Mouse (Mus musculus) heart, postnatal 0 days (tissue): ENCODE results near the gene Slfn9.

ENCODE experiments used
- CTCF ChIP-seq: IDR thresholded peaks from 2 replicates; pipeline ENCODE4 v1.5.1; 2016; ENCODE audit warnings: antibody characterized with exemption, control low read depth, low read depth
- EP300 ChIP-seq: IDR thresholded peaks from 2 replicates; pipeline ENCODE4 v1.6.1; 2016; ENCODE audit warnings: antibody characterized with exemption, low read depth

- TF ChIP-seq CTCF (no peak), EP300 (no peak)
Observed at GRCm38 (mm10) chr11:83013356-83013755, 21.7 kb upstream of the Slfn9 start.
